Mouse (Mus musculus): Measurements from ENCODE around the gene Shroom2. TPM values are rescaled to one million over a fixed set of nuclear protein-coding genes. Genes with fewer than 3 reads are reported as not detected.
"Not testable (repeated sequence)": the region's sequence is repeated elsewhere in the genome, so short reads cannot be mapped to it uniquely, and the experiment has no call there.

Shroom2 gene
- 6.4 and 7.5 TPM in 2 replicates for polyA plus RNA-seq (2012; rRNA removed)

GRCm38 (mm10) chrX:152768891-152769599 is at the start of gene Shroom2:
Gene Shroom2, minus strand, starts transcription at chrX:152769465.
- DNase-seq (ENCODE audit: low read depth), result no peak

- peak; percentile 14 for DNase-seq (ENCODE audit: low read depth)
Observed at GRCm38 (mm10) chrX:152818996-152819395, 49.7 kb upstream of the Shroom2 start.

- DNase-seq (ENCODE audit: low read depth), result no peak
Observed at GRCm38 (mm10) chrX:152813339-152813738, 44.1 kb upstream of the Shroom2 start.

- no peak for DNase-seq (ENCODE audit: low read depth)
Observed at GRCm38 (mm10) chrX:152805317-152805716, 36.1 kb upstream of the Shroom2 start.

DNA sequence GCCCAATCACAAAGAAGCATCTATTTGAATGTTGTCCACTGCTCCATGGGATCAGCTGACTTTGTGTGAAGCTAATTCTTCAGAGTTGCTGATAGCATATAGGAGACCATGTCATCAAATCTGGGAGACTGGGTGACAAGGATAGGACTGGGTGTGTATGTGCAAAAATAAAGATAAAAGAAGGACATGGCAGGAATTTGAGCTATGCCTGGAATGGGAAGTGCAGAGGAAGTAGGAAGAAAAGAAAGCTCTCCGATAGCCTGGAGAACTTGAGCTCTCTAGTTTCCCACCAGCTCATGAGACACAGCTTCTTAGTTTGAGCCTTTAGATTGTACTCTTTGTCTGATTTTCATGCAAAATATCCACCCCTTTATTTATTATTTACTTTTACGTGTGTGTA is 19.3 kb upstream of the Shroom2 start:
- no peak for DNase-seq (ENCODE audit: low read depth)

DNA sequence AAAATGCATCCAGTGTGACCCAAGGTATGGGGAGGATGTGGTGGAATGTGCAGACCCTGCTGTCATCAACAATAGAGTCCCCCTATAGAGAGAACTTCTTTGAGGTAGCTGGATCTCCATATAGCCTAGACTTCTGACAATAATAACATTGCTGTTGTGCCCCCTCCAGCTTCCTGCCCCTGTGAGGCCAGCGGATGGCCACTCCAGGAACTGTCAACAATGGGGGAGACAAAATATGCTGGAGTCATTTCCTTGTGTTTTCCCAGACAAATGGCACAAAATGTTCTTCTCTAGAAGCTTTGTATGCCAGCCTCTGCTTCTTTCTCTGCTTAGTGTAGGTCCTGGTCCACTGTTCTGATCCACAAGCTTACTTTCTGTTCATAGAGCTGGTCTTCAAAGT is 18.9 kb upstream of the Shroom2 start:
- DNase-seq (ENCODE audit: low read depth), result no peak

GRCm38 (mm10) chrX:152781720-152782403 is 12.6 kb upstream of the Shroom2 start, which contains the start of gene Gpr143:
Gene Gpr143, plus strand, starts transcription at chrX:152781921.
- DNase-seq (ENCODE audit: low read depth), result no peak

DNA sequence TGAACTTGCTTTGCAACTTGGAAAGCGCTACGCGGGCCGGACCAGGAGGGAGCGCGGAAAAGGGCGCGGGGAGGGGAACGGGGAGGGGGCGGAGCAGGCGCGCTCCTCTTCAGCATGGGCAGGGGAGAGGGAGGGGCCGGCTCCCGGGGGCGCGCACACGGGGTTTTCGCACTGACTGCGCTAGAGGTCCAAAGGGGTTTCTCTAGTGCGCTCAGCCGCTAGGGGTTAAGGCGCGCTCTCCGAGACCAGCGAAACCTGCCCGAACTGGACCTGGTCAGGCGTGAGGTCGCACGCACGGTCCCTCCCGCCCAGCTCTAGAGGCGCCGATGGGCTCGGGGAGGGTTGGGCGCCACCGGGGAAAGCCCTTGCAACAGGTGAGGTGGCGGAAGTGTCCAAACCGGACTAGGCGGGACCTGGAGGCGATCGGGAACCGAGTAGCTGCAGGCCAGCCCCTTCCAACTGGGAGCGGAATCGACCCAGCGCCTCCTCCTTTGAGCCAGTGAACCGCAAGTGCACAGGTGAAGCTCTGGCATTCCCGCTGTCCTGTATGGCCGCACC is 414 bp upstream of the Shroom2 start:
- DNase-seq (ENCODE audit: low read depth), result no peak

- DNase-seq (ENCODE audit: low read depth), result no peak
Observed at GRCm38 (mm10) chrX:152764171-152764570, 5.1 kb downstream of the Shroom2 start.

- no peak for DNase-seq (ENCODE audit: low read depth)
Observed at GRCm38 (mm10) chrX:152762855-152763254, 6.4 kb downstream of the Shroom2 start.

GRCm38 (mm10) chrX:152762437-152762836 is 6.8 kb downstream of the Shroom2 start:
- no peak for DNase-seq (ENCODE audit: low read depth)

DNA sequence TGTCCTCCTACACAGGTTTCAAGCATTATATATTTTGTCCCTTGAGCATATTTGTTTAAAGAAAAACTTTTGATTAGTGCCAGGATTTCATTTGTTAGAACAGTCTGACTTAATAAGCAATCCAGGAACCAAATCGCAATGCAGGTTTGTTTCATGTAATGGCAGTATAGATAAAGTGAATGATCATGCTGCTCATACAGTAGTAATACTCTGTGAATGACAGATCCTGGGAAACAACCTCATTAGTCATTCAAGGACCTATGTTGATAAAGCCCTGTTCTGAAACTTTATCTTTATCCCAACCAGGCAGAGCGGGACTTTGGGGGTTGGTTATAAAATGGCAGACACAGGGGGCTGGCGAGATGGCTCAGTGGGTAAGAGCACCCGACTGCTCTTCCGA is 13.0 kb downstream of the Shroom2 start:
- no peak for DNase-seq (ENCODE audit: low read depth)

- DNase-seq (ENCODE audit: low read depth), result peak; percentile 58
Observed at GRCm38 (mm10) chrX:152755819-152756218, 13.4 kb downstream of the Shroom2 start.

DNA sequence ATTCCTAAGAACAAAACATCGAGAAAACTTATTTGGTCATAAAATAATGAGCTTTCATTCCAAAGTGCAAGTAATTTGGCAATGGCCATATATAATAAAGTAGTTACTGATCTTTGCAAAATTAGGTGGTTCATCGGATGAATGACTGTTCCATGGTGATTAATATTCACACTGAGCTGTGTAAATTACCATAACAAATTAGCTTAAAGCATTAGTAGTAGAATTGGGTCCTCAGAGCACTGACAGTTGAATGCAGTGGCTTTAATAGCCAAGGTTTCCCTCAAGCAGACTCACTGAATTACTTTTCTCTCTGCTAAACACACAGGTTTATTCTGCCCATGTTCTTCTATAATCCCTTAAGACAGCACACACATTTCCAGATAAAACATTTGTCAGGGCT is 23.3 kb downstream of the Shroom2 start:
- DNase-seq (ENCODE audit: low read depth), result no peak

DNA sequence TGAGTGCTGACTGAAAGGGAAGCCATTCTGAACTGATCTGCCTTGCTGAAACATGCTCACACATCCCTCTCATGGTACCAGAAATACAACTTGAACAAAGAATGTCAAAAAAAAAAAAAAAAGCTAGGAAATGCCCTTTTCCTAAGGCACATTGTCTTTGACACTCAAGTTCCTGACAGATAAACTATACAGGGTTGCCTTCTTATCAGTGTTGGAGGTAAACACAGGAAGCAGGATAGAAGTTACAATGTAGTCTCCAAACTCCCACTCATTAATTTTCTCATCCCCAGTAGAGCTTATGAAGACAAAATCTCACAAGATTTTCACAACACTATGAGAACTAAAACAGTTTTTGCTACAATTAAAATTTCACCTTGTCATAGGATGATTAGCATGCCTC is 25.6 kb downstream of the Shroom2 start:
- DNase-seq (ENCODE audit: low read depth), result no peak

DNA sequence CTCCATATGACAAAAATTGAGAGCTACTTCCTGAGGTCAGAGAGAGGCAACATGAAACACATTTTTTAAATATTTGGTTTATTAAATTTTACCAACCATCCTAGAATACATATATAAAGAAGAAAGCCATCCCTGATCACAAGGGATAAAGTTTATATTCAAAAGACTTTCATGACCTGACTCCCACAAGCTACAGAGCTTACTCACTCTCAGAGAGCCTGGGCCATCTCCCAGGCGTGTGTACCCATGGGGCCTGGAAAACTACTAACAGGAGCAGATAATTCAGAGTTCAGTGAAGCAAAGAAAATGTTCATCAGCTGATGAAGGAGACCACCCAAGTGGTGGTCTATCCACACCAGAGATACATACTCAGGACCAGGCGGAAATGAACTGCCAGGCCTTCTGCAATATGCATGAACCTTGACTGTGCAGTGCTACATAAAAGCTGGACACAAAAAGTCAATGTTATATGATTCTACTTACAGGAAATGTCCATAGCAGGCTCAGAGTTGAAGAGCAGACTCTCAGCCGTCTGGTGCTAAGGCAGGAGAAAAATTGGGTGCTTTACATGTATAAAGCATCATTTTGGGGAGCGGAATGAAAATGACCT is 30.4 kb downstream of the Shroom2 start:
- DNase-seq (ENCODE audit: low read depth), result no peak

DNA sequence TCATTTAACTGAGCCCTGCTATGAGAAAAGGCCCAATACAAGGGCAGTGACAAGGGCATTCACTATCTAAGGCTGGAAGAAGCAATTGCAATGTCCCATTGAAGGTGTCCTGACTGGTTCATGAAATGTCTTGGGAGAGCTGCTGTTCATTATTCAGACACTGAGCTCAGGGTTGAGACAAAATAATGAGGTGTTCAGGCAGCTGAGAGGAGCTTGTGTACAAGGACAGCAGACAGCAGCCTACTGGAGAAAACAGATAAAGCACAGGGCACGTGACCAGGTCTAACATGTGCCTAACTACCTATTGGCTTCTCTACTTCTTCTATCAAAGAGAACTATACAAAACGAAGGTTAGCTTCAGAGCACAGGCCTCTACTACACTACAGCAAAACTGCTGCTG is 31.1 kb downstream of the Shroom2 start:
- no peak for DNase-seq (ENCODE audit: low read depth)

GRCm38 (mm10) chrX:152735283-152735682 is 34.0 kb downstream of the Shroom2 start:
- no peak for DNase-seq (ENCODE audit: low read depth)

DNA sequence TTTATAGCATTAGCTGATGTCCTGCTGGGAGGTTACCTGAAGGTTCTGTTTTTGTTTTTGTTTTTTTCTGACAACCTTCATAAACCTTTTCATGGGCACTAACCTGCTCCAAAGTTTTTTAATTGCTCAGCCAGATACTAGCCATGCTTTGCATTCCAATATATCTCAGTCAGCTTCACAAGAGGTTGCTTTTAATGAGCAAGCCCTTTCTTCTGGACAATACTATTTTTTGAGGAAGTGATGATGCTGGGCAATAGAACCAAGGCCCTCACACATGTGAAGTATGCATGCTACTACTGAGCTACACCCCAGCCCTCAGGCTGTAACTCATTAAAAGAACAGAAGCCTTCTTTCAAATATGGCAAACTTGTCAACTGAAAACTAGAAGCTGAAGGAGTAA is 52.6 kb downstream of the Shroom2 start:
- no peak for DNase-seq (ENCODE audit: low read depth)

DNA sequence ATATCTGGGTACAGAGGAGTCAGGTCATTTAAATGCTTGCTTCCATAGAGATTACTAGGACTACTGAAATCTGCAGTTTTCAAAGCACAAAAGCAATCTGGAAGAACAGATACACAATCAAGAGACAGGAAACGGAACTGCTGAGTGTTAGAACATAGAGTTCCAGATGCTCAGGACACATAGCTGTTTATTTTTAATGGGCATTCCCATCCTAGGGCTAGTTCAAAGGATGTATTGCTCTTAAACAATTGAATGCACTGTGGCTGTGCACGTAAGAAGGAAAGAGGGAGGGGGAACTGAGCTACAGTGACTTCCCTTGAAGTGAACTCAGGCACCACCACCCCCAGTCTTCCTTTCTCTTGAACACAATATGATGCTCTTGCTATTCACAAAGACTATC is 58.5 kb downstream of the Shroom2 start:
- DNase-seq (ENCODE audit: low read depth), result not testable (repeated sequence)

- DNase-seq (ENCODE audit: low read depth), result no peak
Observed at GRCm38 (mm10) chrX:152708359-152708758, 60.9 kb downstream of the Shroom2 start.

DNA sequence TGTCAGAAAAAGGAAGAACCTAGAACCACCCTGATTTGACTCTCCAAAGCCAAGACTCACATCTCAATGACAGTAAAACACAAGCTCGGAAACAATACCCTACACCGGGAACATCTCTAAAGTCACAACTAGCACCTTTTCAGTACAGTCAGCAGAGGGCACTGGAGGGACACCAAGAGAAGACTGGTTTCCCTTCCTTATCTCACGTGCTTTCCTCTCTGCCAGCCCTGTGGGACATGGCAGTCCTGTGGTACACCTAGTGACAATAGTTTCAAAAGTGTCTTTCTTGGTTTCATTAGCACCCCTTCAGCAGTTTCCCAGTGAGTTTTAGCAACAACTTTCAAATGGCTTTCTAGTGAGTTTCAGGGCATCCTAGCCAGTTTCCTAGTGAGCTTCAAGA is 63.9 kb downstream of the Shroom2 start:
- no peak for DNase-seq (ENCODE audit: low read depth)

GRCm38 (mm10) chrX:152703624-152704023 is 65.6 kb downstream of the Shroom2 start:
- DNase-seq (ENCODE audit: low read depth), result peak; percentile 23

All from gonadal fat pad, adult 2 months (tissue).